Mouse (Mus musculus) left cerebral cortex, adult 9 months (tissue): ENCODE measurements around the gene Gpx2.

Experiments
- DNase-seq, 2 experiments: peaks; one replicate each; pipeline ENCODE4 v3.0.0; 2022; ENCODE audit warnings: low spot score in 2 of 2

Gene Gpx2

GRCm38 (mm10) chr12:76765354-76765851 lies 30.0 kb downstream of the Gpx2 start, which contains the start of the genes Churc1 and Fntb:
Gene Churc1, plus strand, starts transcription at chr12:76765538.
Gene Fntb, plus strand, starts transcription at chr12:76765589.
- DNase-seq = peak; percentile 81 to 88

GRCm38 (mm10) chr12:76752652-76753318 lies 42.6 kb downstream of the Gpx2 start:
- peak in 1 of 2 experiments; percentile 76 for DNase-seq

GRCm38 (mm10) chr12:76750866-76751459 lies 44.4 kb downstream of the Gpx2 start:
- DNase-seq = no peak
